Mouse (Mus musculus) kidney, adult 2 months (tissue): ENCODE measurements at regions not wholly inside any gene's neighbourhood (a gene's known extent, or its start where the extent isn't known, plus 50 kb on each side); places are given as distances from the start of the nearest gene placed in this dataset.

Experiments used
- CTCF ChIP-seq: fragments of 200-500 bp; conservative IDR thresholded peaks from 2 replicates; pipeline ENCODE4 v1.5.1; 2011; ENCODE audit warnings: low read depth, mild to moderate bottlenecking, control low read depth, low read length, moderate library complexity, mixed read lengths; ENCODE audit not compliant: insufficient read depth, insufficient read length
- POLR2A ChIP-seq: fragments of 200-500 bp; IDR thresholded peaks from one replicate; pipeline ENCODE4 v1.6.1; 2011; ENCODE audit warnings: low read depth, low read length, control low read depth

DNA sequence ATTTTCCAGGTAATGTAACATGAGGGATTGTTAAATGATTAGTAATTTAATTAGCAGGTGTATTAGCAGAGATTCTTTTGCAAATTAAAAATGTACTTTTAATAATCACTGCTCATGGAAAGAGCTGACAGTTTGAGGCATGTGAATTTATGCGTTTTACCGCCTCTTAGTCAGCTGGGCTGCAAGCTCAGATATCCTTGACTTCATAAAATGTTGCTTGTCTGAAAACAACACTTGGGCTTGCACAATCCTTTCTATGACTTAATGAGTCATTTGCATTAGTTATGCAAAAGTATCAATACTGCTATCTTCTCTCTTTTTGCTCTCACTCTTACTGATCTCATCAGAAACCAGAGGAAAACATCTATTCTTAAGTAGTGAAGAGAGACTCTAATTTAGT, 571.3 kb upstream of the Pdzrn3 start:
- TF ChIP-seq CTCF (no peak), POLR2A (no peak)
